Mouse (Mus musculus) hindbrain, embryonic 15.5 days (tissue): ENCODE measurements around the gene Papss2. TPM values are rescaled to one million over a fixed set of nuclear protein-coding genes. Genes with fewer than 3 reads are reported as not detected.

ENCODE experiments used
- ATAC-seq: fragments of 200-750 bp; cut with Nextera tagmentation; 2 replicates; pipeline ENCODE4 v1.8.0; 2017; ENCODE audit warnings: low read depth, moderate number of reproducible peaks, moderate TSS enrichment; ENCODE audit not compliant: low FRiP score
- H3K27ac ChIP-seq: fragments of 300-500 bp; sonication (generic); replicated peaks from 2 replicates; pipeline ENCODE4 v1.5.1; 2015; ENCODE audit warnings: mild to moderate bottlenecking, inconsistent platforms
- H3K27me3 ChIP-seq: fragments of 300-500 bp; sonication (generic); 2 replicates; pipeline ENCODE4 v1.6.1; 2015; ENCODE audit warnings: control low read depth, inconsistent platforms
- H3K36me3 ChIP-seq: fragments of 300-500 bp; sonication (generic); 2 replicates; pipeline ENCODE4 v1.6.1; 2015; ENCODE audit warnings: control low read depth, inconsistent platforms
- H3K4me1 ChIP-seq: fragments of 300-500 bp; sonication (generic); replicated peaks from 2 replicates; pipeline ENCODE4 v1.6.1; 2015; ENCODE audit warnings: control low read depth, inconsistent platforms
- H3K4me2 ChIP-seq: fragments of 300-500 bp; sonication (generic); 2 replicates; pipeline ENCODE4 v1.6.1; 2015; ENCODE audit warnings: moderate library complexity, mild to moderate bottlenecking, inconsistent platforms
- H3K4me3 ChIP-seq: fragments of 300-500 bp; sonication (generic); 2 replicates; pipeline ENCODE4 v1.5.1; 2015; ENCODE audit warnings: mild to moderate bottlenecking, inconsistent platforms
- H3K9ac ChIP-seq: fragments of 300-500 bp; sonication (generic); 2 replicates; pipeline ENCODE4 v1.6.1; 2015; ENCODE audit warnings: inconsistent platforms
- H3K9me3 ChIP-seq: fragments of 300-500 bp; sonication (generic); 2 replicates; pipeline ENCODE4 v1.6.1; 2016; ENCODE audit warnings: control low read depth, inconsistent platforms
- WGBS: fragments of 180-500 bp; shearing (Covaris S2); methylation state at CpG from one replicate; pipeline ENCODE4 v1.1.7; 2015; 5-methylcytosine and 5-hydroxymethylcytosine counted together
- polyA plus RNA-seq: library from polyadenylated mRNA; unstranded; fragments of >200 nt; fragmentation: Nextera tagmentation; extraction: Ambion mirVana; gene quantifications from 2 replicates; pipeline ENCODE4 v1.2.1, GENCODE M21; 2015

Gene Papss2
- polyA plus RNA-seq, 1 experiment from 2014 or later: 1.2 TPM

- Histone ChIP-seq H3K9me3 (no peaks in the 10 kb centered on the region), H3K27ac (no peak overlapping the region), H3K36me3 (no peaks in the 10 kb centered on the region), H3K27me3 (no peaks in the 10 kb centered on the region), H3K9ac (no peak overlapping the region), H3K4me1 (no peaks in the 10 kb centered on the region), H3K4me3 (no peak overlapping the region), H3K4me2 (no peak overlapping the region)
- 93% methylated on average over 15 of the region's 15 CpGs for WGBS
- ATAC-seq: no peak
These were observed 25.4 kb downstream of the Papss2 start for GRCm38 (mm10) chr19:32620859-32621445.

GRCm38 (mm10) chr19:32622142-32622541, 26.6 kb downstream of the Papss2 start:
- Histone ChIP-seq H3K4me2 (no peak overlapping the region), H3K27ac (no peak overlapping the region), H3K27me3 (no peaks in the 10 kb centered on the region), H3K4me3 (no peak overlapping the region), H3K4me1 (no peaks in the 10 kb centered on the region), H3K36me3 (no peaks in the 10 kb centered on the region), H3K9me3 (no peaks in the 10 kb centered on the region), H3K9ac (no peak overlapping the region)
- 77% methylated on average over 3 of the region's 3 CpGs for WGBS
- no peak for ATAC-seq

GRCm38 (mm10) chr19:32626768-32627331, 31.3 kb downstream of the Papss2 start:
- 75% methylated on average over 13 of the region's 13 CpGs for WGBS
- H3K9me3 ChIP-seq: no peaks in the 10 kb centered on the region
- H3K36me3 ChIP-seq: no peaks in the 10 kb centered on the region
- H3K27me3 ChIP-seq: no peaks in the 10 kb centered on the region
- no peak overlapping the region for H3K4me3 ChIP-seq
- H3K9ac ChIP-seq: no peak overlapping the region
- ATAC-seq: no peak
- no peak overlapping the region for H3K27ac ChIP-seq
- no peak overlapping the region for H3K4me2 ChIP-seq
- H3K4me1 ChIP-seq: no peaks in the 10 kb centered on the region

- no peak overlapping the region for H3K9ac ChIP-seq
- H3K9me3 ChIP-seq: no peaks in the 10 kb centered on the region
- no peak for ATAC-seq
- H3K27me3 ChIP-seq: no peaks in the 10 kb centered on the region
- no peak overlapping the region for H3K4me3 ChIP-seq
- no peak overlapping the region for H3K27ac ChIP-seq
- no peak overlapping the region for H3K4me2 ChIP-seq
- H3K4me1 ChIP-seq: no peaks in the 10 kb centered on the region
- 85% methylated on average over 4 of the region's 4 CpGs for WGBS
- no peaks in the 10 kb centered on the region for H3K36me3 ChIP-seq
These were observed 32.0 kb downstream of the Papss2 start for GRCm38 (mm10) chr19:32627631-32628030.

- no peak overlapping the region for H3K9ac ChIP-seq
- H3K9me3 ChIP-seq: no peaks in the 10 kb centered on the region
- H3K36me3 ChIP-seq: no peaks in the 10 kb centered on the region
- ATAC-seq: no peak
- no peaks in the 10 kb centered on the region for H3K4me1 ChIP-seq
- WGBS: 83% methylated on average over 7 of the region's 7 CpGs
- no peak overlapping the region for H3K4me2 ChIP-seq
- no peaks in the 10 kb centered on the region for H3K27me3 ChIP-seq
- H3K4me3 ChIP-seq: no peak overlapping the region
- H3K27ac ChIP-seq: no peak overlapping the region
These were observed 33.1 kb downstream of the Papss2 start for GRCm38 (mm10) chr19:32628572-32629132.

- Histone ChIP-seq H3K4me2 (no peak overlapping the region), H3K27ac (no peak overlapping the region), H3K36me3 (no peaks in the 10 kb centered on the region), H3K4me1 (no peaks in the 10 kb centered on the region), H3K9ac (no peak overlapping the region), H3K9me3 (no peaks in the 10 kb centered on the region), H3K27me3 (no peaks in the 10 kb centered on the region), H3K4me3 (no peak overlapping the region)
- 58% methylated on average over 8 of the region's 8 CpGs for WGBS
- ATAC-seq: no peak
These were observed 39.3 kb downstream of the Papss2 start for GRCm38 (mm10) chr19:32634916-32635315.

- WGBS: 76% methylated on average over 16 of the region's 16 CpGs
- Histone ChIP-seq H3K4me3 (no peak overlapping the region), H3K36me3 (no peaks in the 10 kb centered on the region), H3K27me3 (no peaks in the 10 kb centered on the region), H3K4me1 (no peaks in the 10 kb centered on the region), H3K9ac (no peak overlapping the region), H3K4me2 (no peak overlapping the region), H3K9me3 (no peaks in the 10 kb centered on the region), H3K27ac (no peak overlapping the region)
- ATAC-seq: no peak
These were observed 42.0 kb downstream of the Papss2 start for GRCm38 (mm10) chr19:32637357-32638275.

- ATAC-seq: no peak
- H3K27ac ChIP-seq: no peak overlapping the region
- no peaks in the 10 kb centered on the region for H3K27me3 ChIP-seq
- H3K9me3 ChIP-seq: no peaks in the 10 kb centered on the region
- no peak overlapping the region for H3K4me3 ChIP-seq
- H3K9ac ChIP-seq: no peak overlapping the region
- H3K4me2 ChIP-seq: no peak overlapping the region
- H3K4me1 ChIP-seq: no peaks in the 10 kb centered on the region
- no peaks in the 10 kb centered on the region for H3K36me3 ChIP-seq
- WGBS: 63% methylated on average over 13 of the region's 13 CpGs
These were observed 42.8 kb downstream of the Papss2 start for GRCm38 (mm10) chr19:32638276-32638903.

GRCm38 (mm10) chr19:32641535-32641934, 45.9 kb downstream of the Papss2 start:
- no peak overlapping the region for H3K4me3 ChIP-seq
- no peak overlapping the region for H3K27ac ChIP-seq
- H3K9ac ChIP-seq: no peak overlapping the region
- no peak overlapping the region for H3K4me2 ChIP-seq
- ATAC-seq: no peak
- H3K27me3 ChIP-seq: no peaks in the 10 kb centered on the region
- no peaks in the 10 kb centered on the region for H3K4me1 ChIP-seq
- no peaks in the 10 kb centered on the region for H3K36me3 ChIP-seq
- 93% methylated on average over 7 of the region's 7 CpGs for WGBS
- H3K9me3 ChIP-seq: no peaks in the 10 kb centered on the region

GRCm38 (mm10) chr19:32641995-32642394, 46.4 kb downstream of the Papss2 start:
- Histone ChIP-seq H3K4me1 (no peaks in the 10 kb centered on the region), H3K27me3 (no peaks in the 10 kb centered on the region), H3K9me3 (no peaks in the 10 kb centered on the region), H3K4me2 (no peak overlapping the region), H3K9ac (no peak overlapping the region), H3K27ac (no peak overlapping the region), H3K36me3 (no peaks in the 10 kb centered on the region), H3K4me3 (no peak overlapping the region)
- ATAC-seq: no peak
- WGBS: 65% methylated on average over 8 of the region's 8 CpGs

- peaks cover 7% of the 10 kb centered on the region for H3K4me1 ChIP-seq
- no peaks in the 10 kb centered on the region for H3K9me3 ChIP-seq
- no peaks in the 10 kb centered on the region for H3K27me3 ChIP-seq
- no peak overlapping the region for H3K9ac ChIP-seq
- H3K27ac ChIP-seq: no peak overlapping the region
- WGBS: 94% methylated on average over 3 of the region's 3 CpGs
- H3K4me3 ChIP-seq: no peak overlapping the region
- H3K4me2 ChIP-seq: no peak overlapping the region
- no peaks in the 10 kb centered on the region for H3K36me3 ChIP-seq
- no peak for ATAC-seq
These were observed 48.1 kb downstream of the Papss2 start for GRCm38 (mm10) chr19:32643642-32644041.

- H3K4me3 ChIP-seq: no peak overlapping the region
- H3K9me3 ChIP-seq: no peaks in the 10 kb centered on the region
- ATAC-seq: no peak
- H3K27me3 ChIP-seq: no peaks in the 10 kb centered on the region
- WGBS: 95% methylated on average over 7 of the region's 7 CpGs
- H3K27ac ChIP-seq: no peak overlapping the region
- no peak overlapping the region for H3K9ac ChIP-seq
- H3K4me1 ChIP-seq: peaks cover 7% of the 10 kb centered on the region
- no peak overlapping the region for H3K4me2 ChIP-seq
- H3K36me3 ChIP-seq: no peaks in the 10 kb centered on the region
These were observed 50.3 kb downstream of the Papss2 start for GRCm38 (mm10) chr19:32645939-32646338.
